Mouse (Mus musculus): ENCODE results near the gene Mgat5b. TPM values are rescaled to one million over a fixed set of nuclear protein-coding genes. Genes with fewer than 3 reads are reported as not detected.
A peak's percentile ranks its signal among the peaks of the same experiment; 100 is the strongest.

Gene Mgat5b
- polyA plus RNA-seq, 1 experiment: 95.1 TPM

DNA sequence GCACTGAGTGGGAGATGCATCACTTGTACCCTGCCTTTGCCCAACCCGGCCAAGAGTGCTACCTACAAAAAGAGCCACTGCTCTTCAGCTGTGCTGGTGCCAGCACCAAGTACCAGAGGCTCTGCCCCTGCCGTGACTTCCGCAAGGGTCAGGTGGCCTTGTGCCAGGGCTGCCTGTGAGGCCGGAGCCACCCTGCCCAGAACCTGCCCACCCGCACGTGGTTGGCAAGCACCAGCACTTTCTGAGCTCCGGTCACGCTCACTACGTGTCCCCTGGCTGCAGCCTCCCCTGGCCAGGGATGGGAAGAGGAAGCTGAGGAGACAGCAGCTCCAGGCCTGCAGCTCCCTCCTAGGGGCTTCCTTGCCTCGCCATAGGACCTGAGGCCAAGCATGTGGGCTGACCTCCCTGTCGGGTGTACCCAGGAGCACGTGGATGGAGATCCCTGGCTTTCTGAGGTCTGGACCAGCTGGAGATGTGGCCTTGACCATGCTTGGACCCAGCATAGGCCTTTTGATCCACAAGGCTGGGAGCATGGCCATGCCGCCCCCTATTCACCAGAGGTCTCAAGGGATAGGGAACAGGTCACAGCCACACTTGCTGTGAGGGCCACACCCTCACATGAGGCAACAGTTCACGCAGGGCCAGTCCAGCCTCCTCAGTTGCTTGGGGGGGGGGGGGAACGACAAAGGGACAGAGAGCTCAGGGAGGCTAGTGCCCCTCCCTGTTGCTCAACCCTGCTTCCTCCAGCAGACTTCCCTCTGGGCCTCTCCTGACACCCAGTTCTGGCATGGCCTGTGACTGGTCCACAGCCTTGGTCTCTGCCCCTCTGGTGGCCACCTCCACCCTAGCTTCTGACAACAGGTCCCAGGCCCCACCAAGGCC is 67.1 kb downstream of the Mgat5b start:
- no peak for DNase-seq (ENCODE audit: low read depth)
- TF ChIP-seq CTCF (IDR thresholded peaks at IDR 0.05; ENCODE audit: borderline replicate concordance, extremely low read depth, insufficient read depth, insufficient read length) (no peak), POLR2A (IDR thresholded peaks at IDR 0.05; ENCODE audit: borderline replicate concordance, extremely low read depth, insufficient read depth, insufficient read length, poor library complexity, severe bottlenecking) (no peak)

- TF ChIP-seq POLR2A (IDR thresholded peaks at IDR 0.05; ENCODE audit: borderline replicate concordance, extremely low read depth, insufficient read depth, insufficient read length, poor library complexity, severe bottlenecking): no peak
- TF ChIP-seq CTCF (IDR thresholded peaks at IDR 0.05; ENCODE audit: borderline replicate concordance, extremely low read depth, insufficient read depth, insufficient read length): no peak
- DNase-seq (ENCODE audit: low read depth): peak; percentile 71
These were observed 69.5 kb downstream of the Mgat5b start for GRCm38 (mm10) chr11:116988131-116988530.

- DNase-seq (ENCODE audit: low read depth): peak; percentile 72
- TF ChIP-seq POLR2A (IDR thresholded peaks at IDR 0.05; ENCODE audit: borderline replicate concordance, extremely low read depth, insufficient read depth, insufficient read length, poor library complexity, severe bottlenecking): no peak
These were observed 71.6 kb downstream of the Mgat5b start for GRCm38 (mm10) chr11:116990231-116990630.

GRCm38 (mm10) chr11:116991410-116991809 is 72.7 kb downstream of the Mgat5b start:
- TF ChIP-seq CTCF (IDR thresholded peaks at IDR 0.05; ENCODE audit: borderline replicate concordance, extremely low read depth, insufficient read depth, insufficient read length) (no peak), POLR2A (IDR thresholded peaks at IDR 0.05; ENCODE audit: borderline replicate concordance, extremely low read depth, insufficient read depth, insufficient read length, poor library complexity, severe bottlenecking) (no peak)
- peak; percentile 50 for DNase-seq (ENCODE audit: low read depth)

- TF ChIP-seq CTCF (IDR thresholded peaks at IDR 0.05; ENCODE audit: borderline replicate concordance, extremely low read depth, insufficient read depth, insufficient read length) (no peak), POLR2A (IDR thresholded peaks at IDR 0.05; ENCODE audit: borderline replicate concordance, extremely low read depth, insufficient read depth, insufficient read length, poor library complexity, severe bottlenecking) (no peak)
These were observed 73.3 kb downstream of the Mgat5b start for GRCm38 (mm10) chr11:116991964-116992363.

GRCm38 (mm10) chr11:116994095-116994582 is 75.5 kb downstream of the Mgat5b start:
- no peak for TF ChIP-seq POLR2A (IDR thresholded peaks at IDR 0.05; ENCODE audit: borderline replicate concordance, extremely low read depth, insufficient read depth, insufficient read length, poor library complexity, severe bottlenecking)
- peak; percentile 80 for TF ChIP-seq CTCF (IDR thresholded peaks at IDR 0.05; ENCODE audit: borderline replicate concordance, extremely low read depth, insufficient read depth, insufficient read length)
- peak; percentile 76 for DNase-seq (ENCODE audit: low read depth)

More at GRCm38 (mm10) chr11:116991964-116992363, 73.3 kb downstream of the Mgat5b start:
- no peak for DNase-seq (ENCODE audit: low read depth)

GRCm38 (mm10) chr11:116996976-116997375 is 78.3 kb downstream of the Mgat5b start:
- peak; percentile 41 for DNase-seq (ENCODE audit: low read depth)
- TF ChIP-seq POLR2A (IDR thresholded peaks at IDR 0.05; ENCODE audit: borderline replicate concordance, extremely low read depth, insufficient read depth, insufficient read length, poor library complexity, severe bottlenecking) (no peak), CTCF (IDR thresholded peaks at IDR 0.05; ENCODE audit: borderline replicate concordance, extremely low read depth, insufficient read depth, insufficient read length) (no peak)

GRCm38 (mm10) chr11:116998935-116999334 is 80.3 kb downstream of the Mgat5b start:
- DNase-seq (ENCODE audit: low read depth): no peak
- TF ChIP-seq CTCF (IDR thresholded peaks at IDR 0.05; ENCODE audit: borderline replicate concordance, extremely low read depth, insufficient read depth, insufficient read length): peak; percentile 42; the same call in 1 of the 2 replicates
- TF ChIP-seq POLR2A (IDR thresholded peaks at IDR 0.05; ENCODE audit: borderline replicate concordance, extremely low read depth, insufficient read depth, insufficient read length, poor library complexity, severe bottlenecking): no peak

- DNase-seq (ENCODE audit: low read depth): no peak
- no peak for TF ChIP-seq CTCF (IDR thresholded peaks at IDR 0.05; ENCODE audit: borderline replicate concordance, extremely low read depth, insufficient read depth, insufficient read length)
- no peak for TF ChIP-seq POLR2A (IDR thresholded peaks at IDR 0.05; ENCODE audit: borderline replicate concordance, extremely low read depth, insufficient read depth, insufficient read length, poor library complexity, severe bottlenecking)
These were observed 81.6 kb downstream of the Mgat5b start for GRCm38 (mm10) chr11:117000219-117000618.

DNA sequence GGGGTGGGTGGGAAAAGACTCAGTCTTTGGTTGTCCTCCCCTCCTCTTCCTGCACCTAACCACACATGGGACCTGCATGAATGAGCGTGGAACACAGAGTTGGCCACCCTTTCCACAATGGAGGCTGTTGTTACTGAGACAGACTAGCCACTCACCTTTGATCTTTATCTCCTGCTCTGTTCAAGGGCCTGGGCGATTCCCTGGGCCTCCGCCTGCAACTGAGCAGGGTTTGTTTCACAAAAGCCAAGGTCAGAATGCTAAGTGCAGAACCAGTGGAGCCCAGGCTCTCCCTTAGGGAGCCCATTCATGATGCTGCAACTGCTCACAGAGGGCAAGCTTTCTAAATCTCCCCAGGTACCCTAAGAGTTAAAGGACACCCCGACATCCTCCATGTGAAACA is 83.1 kb downstream of the Mgat5b start:
- no peak for DNase-seq (ENCODE audit: low read depth)
- TF ChIP-seq CTCF (IDR thresholded peaks at IDR 0.05; ENCODE audit: borderline replicate concordance, extremely low read depth, insufficient read depth, insufficient read length) (no peak), POLR2A (IDR thresholded peaks at IDR 0.05; ENCODE audit: borderline replicate concordance, extremely low read depth, insufficient read depth, insufficient read length, poor library complexity, severe bottlenecking) (no peak)

DNA sequence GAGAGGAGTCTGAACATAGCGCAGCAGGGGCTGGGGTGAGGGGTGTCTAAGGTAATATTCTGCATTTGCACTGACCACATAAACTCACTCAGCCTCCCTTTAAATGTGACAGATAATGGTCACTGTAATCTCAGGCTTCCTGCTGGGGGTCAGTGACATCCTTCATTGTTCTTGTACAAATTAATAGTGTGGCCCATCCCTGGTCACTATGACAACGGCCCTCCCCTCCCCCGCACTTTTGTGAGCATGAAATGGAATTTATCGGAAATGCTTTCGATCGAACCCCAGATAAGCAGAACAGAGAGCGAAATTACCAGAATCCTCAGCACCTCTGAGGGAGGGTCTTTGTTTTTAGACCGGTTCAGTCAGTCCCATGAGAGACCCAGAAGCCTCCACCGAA is 84.8 kb downstream of the Mgat5b start:
- TF ChIP-seq CTCF (IDR thresholded peaks at IDR 0.05; ENCODE audit: borderline replicate concordance, extremely low read depth, insufficient read depth, insufficient read length) (no peak), POLR2A (IDR thresholded peaks at IDR 0.05; ENCODE audit: borderline replicate concordance, extremely low read depth, insufficient read depth, insufficient read length, poor library complexity, severe bottlenecking) (no peak)
- DNase-seq (ENCODE audit: low read depth): peak; percentile 34

- TF ChIP-seq CTCF (IDR thresholded peaks at IDR 0.05; ENCODE audit: borderline replicate concordance, extremely low read depth, insufficient read depth, insufficient read length): no peak
- TF ChIP-seq POLR2A (IDR thresholded peaks at IDR 0.05; ENCODE audit: borderline replicate concordance, extremely low read depth, insufficient read depth, insufficient read length, poor library complexity, severe bottlenecking): no peak
- DNase-seq (ENCODE audit: low read depth): peak; percentile 54
These were observed 85.6 kb downstream of the Mgat5b start for GRCm38 (mm10) chr11:117004277-117004676.
